Mouse (Mus musculus): Measurements from ENCODE around the gene Slitrk2. TPM values are rescaled to one million over a fixed set of nuclear protein-coding genes. Genes with fewer than 3 reads are reported as not detected.

The Slitrk2 gene
- 0.07 TPM for polyA plus RNA-seq (2015; fragmentation: Illumina TruSeq; extraction: RNeasy Lipid Tissue Mini Kit (QIAGEN cat#74804); ENCODE audit: insufficient read depth, low replicate concordance)

DNA sequence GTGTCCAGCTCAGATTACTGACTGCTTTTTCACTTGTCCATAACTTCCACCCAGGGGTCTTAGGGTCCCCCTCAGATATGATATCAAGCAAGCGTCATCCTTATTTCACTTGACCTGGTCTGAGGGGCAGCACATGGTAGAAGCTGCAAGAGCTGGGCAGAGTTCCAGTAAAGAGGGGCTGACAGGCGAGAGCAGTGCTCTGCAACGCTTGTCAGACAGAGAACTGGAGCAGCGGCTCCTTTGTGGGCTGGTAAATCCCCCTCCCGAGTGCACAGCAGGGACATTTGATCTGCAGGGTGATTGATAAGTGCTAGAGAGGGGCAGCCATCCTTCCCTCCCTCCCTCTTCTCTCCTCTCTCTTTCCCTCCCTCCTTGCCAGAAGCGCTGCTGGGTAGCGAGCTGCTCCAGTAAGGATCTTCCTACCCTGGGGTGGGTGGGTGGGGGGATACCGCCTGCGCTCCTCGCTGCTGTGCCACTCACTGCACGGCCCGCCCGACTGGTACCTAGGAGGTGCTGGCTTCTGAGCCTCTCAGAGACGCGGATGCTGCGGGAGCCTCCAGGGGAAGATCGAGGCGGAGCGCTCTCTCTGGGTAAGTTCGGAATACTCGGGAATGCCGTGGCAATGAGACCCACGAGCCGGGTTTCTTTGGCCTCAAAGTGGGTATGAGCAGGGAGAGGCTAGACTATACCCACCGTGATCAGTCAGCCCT, at the start of gene Slitrk2:
Slitrk2 (plus strand) TSS at position 408 of the 710 bp plus-strand sequence.

Measured in spleen, adult 10 weeks (tissue).